Mouse (Mus musculus): ENCODE measurements around the gene Tctex1d4.

DNA sequence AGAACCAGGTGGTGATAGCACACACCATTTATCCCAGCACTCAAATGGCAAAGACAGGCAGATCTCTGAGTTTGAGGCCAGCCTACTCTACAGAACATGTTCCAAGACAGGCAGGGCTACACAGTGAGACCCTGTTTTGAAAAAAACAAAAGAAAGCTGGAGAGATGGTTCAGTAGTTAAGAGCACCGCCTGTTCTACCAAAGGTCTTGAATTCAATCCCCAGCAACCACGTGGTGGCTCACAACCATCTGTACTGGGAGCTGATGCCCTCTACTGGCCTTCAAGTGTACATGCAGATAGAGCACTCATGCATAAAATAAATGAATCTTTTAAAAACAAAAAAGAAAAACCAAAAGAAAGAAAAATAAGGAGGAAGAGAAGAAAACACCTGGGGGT is 12.6 kb downstream of the Tctex1d4 start:
- TF ChIP-seq POLR2A (IDR thresholded peaks at IDR 0.05; ENCODE audit: low read depth, low read length) (no peak), CTCF (IDR thresholded peaks at IDR 0.05; ENCODE audit: extremely low read depth, insufficient read depth, insufficient read length, insufficient replicate concordance) (peak; percentile 57; the same call in 1 of the 2 replicates)

Measured in spleen, adult 2 months (tissue).